Mouse (Mus musculus) limb, embryonic 15.5 days (tissue): ENCODE measurements around the gene Ttll3. TPM values are rescaled to one million over a fixed set of nuclear protein-coding genes. Genes with fewer than 3 reads are reported as not detected.

Experiments used
- ATAC-seq: fragments of 200-750 bp; cut with Nextera tagmentation; 2 replicates; pipeline ENCODE4 v1.8.0; 2017; ENCODE audit warnings: low read depth, moderate TSS enrichment; ENCODE audit not compliant: insufficient number of reproducible peaks, low FRiP score, low TSS enrichment
- H3K27ac ChIP-seq: fragments of 300-500 bp; sonication (generic); 2 replicates; pipeline ENCODE4 v1.5.1; 2015; ENCODE audit warnings: moderate library complexity, mild to moderate bottlenecking, inconsistent platforms
- H3K27me3 ChIP-seq: fragments of 300-500 bp; sonication (generic); 2 replicates; pipeline ENCODE4 v1.6.1; 2015; ENCODE audit warnings: inconsistent platforms
- H3K36me3 ChIP-seq: fragments of 300-500 bp; sonication (generic); 2 replicates; pipeline ENCODE4 v1.6.1; 2015; ENCODE audit warnings: inconsistent platforms
- H3K4me1 ChIP-seq: fragments of 300-500 bp; sonication (generic); 2 replicates; pipeline ENCODE4 v1.6.1; 2015; ENCODE audit warnings: inconsistent platforms
- H3K4me2 ChIP-seq: fragments of 300-500 bp; sonication (generic); 2 replicates; pipeline ENCODE4 v1.6.1; 2015; ENCODE audit warnings: mild to moderate bottlenecking, inconsistent platforms
- H3K4me3 ChIP-seq: fragments of 300-500 bp; sonication (generic); 2 replicates; pipeline ENCODE4 v1.5.1; 2015; ENCODE audit warnings: mild to moderate bottlenecking, inconsistent platforms
- H3K9ac ChIP-seq: fragments of 300-500 bp; sonication (generic); 2 replicates; pipeline ENCODE4 v1.6.1; 2015; ENCODE audit warnings: inconsistent platforms
- H3K9me3 ChIP-seq: fragments of 300-500 bp; sonication (generic); 2 replicates; pipeline ENCODE4 v1.6.1; 2016; ENCODE audit warnings: inconsistent platforms
- WGBS: fragments of 180-500 bp; shearing (Covaris S2); methylation state at CpG from one replicate; pipeline ENCODE4 v1.1.7; 2015; 5-methylcytosine and 5-hydroxymethylcytosine counted together
- polyA plus RNA-seq: library from polyadenylated mRNA; unstranded; fragments of >200 nt; fragmentation: Nextera tagmentation; extraction: Ambion mirVana; gene quantifications from 2 replicates; pipeline ENCODE4 v1.2.1, GENCODE M21; 2015

Ttll3 gene
- polyA plus RNA-seq = 4.4 and 5.6 TPM in 2 replicates

DNA sequence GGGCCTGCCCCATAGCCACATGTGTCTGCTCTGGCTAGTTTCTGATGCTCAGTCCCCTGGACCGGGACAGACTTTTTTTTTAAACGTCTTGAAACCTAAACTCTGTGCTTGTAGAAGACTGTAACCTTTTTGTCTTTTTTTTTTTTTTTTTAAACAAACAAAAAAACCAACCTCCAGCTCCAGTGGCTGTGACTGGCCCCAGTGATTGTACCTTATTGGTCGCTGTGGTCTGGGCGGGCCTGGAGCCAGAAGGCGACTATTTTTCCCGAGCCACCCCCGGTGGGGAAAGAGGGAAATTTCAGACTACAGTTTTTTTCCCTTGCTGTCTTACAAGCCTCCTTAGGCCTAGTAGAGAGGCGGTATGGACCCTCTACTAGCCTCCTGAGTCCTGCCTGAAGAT is at the start of gene Ttll3:
TSS of gene Ttll3 (plus strand) at position 301 of the 400 bp plus-strand sequence.
- no peak within 1 kb of the TSS for H3K4me3 ChIP-seq
- no peak for ATAC-seq
- no peak within 1 kb of the TSS for H3K4me2 ChIP-seq
- H3K9ac ChIP-seq = no peak within 1 kb of the TSS
- H3K4me1 ChIP-seq = peaks cover 24% of the 10 kb centered on the region
- H3K27me3 ChIP-seq = peaks cover 3% of the 10 kb centered on the region; the same call in 1 of the 2 replicates
- no peaks in the 10 kb centered on the region for H3K9me3 ChIP-seq
- WGBS = 69% methylated on average over 8 of the region's 8 CpGs
- H3K36me3 ChIP-seq = peaks cover 71% of the 10 kb centered on the region
- peak within 1 kb of the TSS; percentile 22; the same call in 1 of the 2 replicates for H3K27ac ChIP-seq

DNA sequence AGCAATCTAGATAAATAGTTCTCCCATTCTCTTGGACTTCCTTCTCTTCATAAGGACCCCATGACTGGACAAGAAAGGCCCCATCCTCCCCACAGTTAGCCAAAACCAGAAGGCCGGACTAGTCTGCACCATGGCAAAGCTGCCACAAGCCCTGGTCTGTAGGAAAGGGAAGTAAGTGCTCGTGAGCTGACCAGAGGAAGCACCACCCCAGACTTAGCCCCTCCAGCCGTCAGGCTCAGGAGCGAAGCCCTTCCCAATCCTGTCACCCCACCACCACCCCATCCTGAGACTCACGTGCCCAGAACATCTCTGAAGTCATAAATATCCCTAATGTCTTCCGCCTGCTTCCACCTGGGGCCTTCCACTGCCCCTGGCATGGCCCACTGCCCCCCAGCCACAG is 47.5 kb upstream of the Ttll3 start:
- no peaks in the 10 kb centered on the region for H3K9me3 ChIP-seq
- 0 out of 2 replicates have a peak overlapping the region, but pooled peaks have one; percentile 33 for H3K27ac ChIP-seq
- H3K27me3 ChIP-seq = no peaks in the 10 kb centered on the region
- 0 out of 2 replicates have a peak overlapping the region, but pooled peaks have one; percentile 1 for H3K4me3 ChIP-seq
- H3K36me3 ChIP-seq = peaks cover 42% of the 10 kb centered on the region
- WGBS = 65% methylated on average over 6 of the region's 6 CpGs
- ATAC-seq = no peak
- peaks cover 25% of the 10 kb centered on the region for H3K4me1 ChIP-seq
- H3K9ac ChIP-seq = no peak overlapping the region
- H3K4me2 ChIP-seq = no peak overlapping the region

DNA sequence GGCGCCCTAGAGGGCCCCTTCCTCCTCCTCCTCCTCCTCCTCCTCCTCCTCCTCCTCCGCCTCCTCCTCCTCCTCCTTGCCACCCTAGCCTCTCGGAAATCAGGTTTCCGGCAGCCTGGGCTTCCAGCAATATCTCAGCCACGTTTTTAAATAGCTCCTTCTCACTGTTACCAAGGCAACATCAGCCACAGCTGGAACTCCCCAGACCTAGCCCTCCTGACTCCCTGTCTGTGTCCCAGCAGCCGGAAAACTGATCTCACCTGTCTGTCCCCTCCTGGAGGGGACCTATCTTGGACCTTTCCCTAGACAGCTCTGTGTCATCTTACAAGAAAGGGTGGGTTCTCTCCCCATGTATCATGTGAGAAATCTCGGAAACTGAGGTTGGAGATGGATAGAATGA is 46.8 kb upstream of the Ttll3 start:
- H3K27ac ChIP-seq = no peak overlapping the region
- H3K27me3 ChIP-seq = no peaks in the 10 kb centered on the region
- peak overlapping the region; percentile 52 for H3K4me2 ChIP-seq
- no peak for ATAC-seq
- WGBS = 54% methylated on average over 3 of the region's 7 CpGs
- H3K36me3 ChIP-seq = peaks cover 38% of the 10 kb centered on the region
- H3K4me3 ChIP-seq = peak overlapping the region; percentile 60; the same call in 1 of the 2 replicates
- no peaks in the 10 kb centered on the region for H3K9me3 ChIP-seq
- no peak overlapping the region; the same call in 1 of the 2 replicates for H3K9ac ChIP-seq
- H3K4me1 ChIP-seq = peaks cover 25% of the 10 kb centered on the region

DNA sequence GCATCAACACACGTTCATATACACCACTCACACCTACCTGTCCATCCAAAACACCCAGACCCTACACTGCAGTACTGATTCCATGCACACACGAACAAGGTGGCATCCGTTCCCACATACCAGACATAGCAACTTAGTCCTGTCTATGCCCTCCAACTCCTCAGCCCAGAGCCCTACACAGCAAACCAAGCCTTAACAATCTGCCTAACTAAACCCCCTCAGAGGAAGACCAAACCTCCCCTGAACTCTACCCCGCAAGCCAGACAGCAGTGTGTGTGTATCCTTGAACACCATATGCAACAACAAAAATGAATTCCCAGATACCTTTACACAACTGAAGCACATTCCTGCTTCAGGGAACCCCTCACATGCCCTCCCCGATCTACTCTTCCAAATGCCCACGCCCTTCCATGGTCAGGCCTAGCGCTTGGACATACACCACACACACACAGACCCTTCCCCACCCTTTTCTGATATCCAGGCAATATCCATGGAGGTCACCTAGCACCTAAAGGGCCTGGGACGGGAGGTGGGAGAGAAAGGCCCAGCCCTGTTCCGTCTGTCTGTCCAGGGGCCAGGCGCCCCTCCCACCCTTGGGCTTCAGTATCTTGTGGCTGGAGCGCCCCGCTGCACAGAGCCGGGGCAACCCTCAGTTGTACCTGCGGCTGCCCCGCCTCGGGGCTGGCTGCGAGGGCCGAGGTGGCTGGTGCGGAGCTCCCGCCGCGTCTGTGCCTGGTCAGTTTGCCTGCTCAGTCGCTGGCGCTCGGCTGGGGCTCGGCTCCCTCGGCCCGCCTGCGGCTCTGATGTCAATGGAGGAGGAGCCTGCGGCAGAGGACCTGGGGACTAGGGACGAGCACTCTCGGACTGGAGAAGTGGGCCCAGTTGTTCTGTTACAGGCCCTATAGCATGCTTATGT is 45.6 kb upstream of the Ttll3 start, which contains the start of gene Camk1:
TSS of gene Camk1 (minus strand) at position 808 of the 916 bp plus-strand sequence.
- Histone ChIP-seq H3K4me3 (peak within 1 kb of the TSS; percentile 60), H3K27me3 (no peaks in the 10 kb centered on the region), H3K27ac (peak within 1 kb of the TSS; percentile 51), H3K9ac (peak within 1 kb of the TSS; percentile 72), H3K36me3 (peaks cover 26% of the 10 kb centered on the region), H3K4me2 (peak within 1 kb of the TSS; percentile 52), H3K9me3 (no peaks in the 10 kb centered on the region), H3K4me1 (peaks cover 25% of the 10 kb centered on the region)
- ATAC-seq = peak; percentile 82
- WGBS = 14% methylated on average over 32 of the region's 32 CpGs

GRCm38 (mm10) chr6:113344321-113344720 is 44.7 kb upstream of the Ttll3 start:
- H3K9me3 ChIP-seq = no peaks in the 10 kb centered on the region
- peak overlapping the region; percentile 52 for H3K4me2 ChIP-seq
- H3K27ac ChIP-seq = peak overlapping the region; percentile 51; the same call in 1 of the 2 replicates
- peaks cover 25% of the 10 kb centered on the region for H3K4me1 ChIP-seq
- peak overlapping the region; percentile 60 for H3K4me3 ChIP-seq
- peaks cover 18% of the 10 kb centered on the region for H3K36me3 ChIP-seq
- ATAC-seq = no peak
- WGBS = 39% methylated on average over 2 of the region's 2 CpGs
- no peaks in the 10 kb centered on the region for H3K27me3 ChIP-seq
- peak overlapping the region; percentile 72; the same call in 1 of the 2 replicates for H3K9ac ChIP-seq

GRCm38 (mm10) chr6:113346897-113347296 is 42.2 kb upstream of the Ttll3 start:
- H3K4me1 ChIP-seq = peaks cover 21% of the 10 kb centered on the region
- no peak for ATAC-seq
- H3K4me2 ChIP-seq = no peak overlapping the region
- no peak overlapping the region for H3K4me3 ChIP-seq
- no peak overlapping the region for H3K9ac ChIP-seq
- H3K36me3 ChIP-seq = no peaks in the 10 kb centered on the region
- H3K27me3 ChIP-seq = no peaks in the 10 kb centered on the region
- WGBS = 74% methylated on average over 4 of the region's 4 CpGs
- no peak overlapping the region for H3K27ac ChIP-seq
- no peaks in the 10 kb centered on the region for H3K9me3 ChIP-seq

DNA sequence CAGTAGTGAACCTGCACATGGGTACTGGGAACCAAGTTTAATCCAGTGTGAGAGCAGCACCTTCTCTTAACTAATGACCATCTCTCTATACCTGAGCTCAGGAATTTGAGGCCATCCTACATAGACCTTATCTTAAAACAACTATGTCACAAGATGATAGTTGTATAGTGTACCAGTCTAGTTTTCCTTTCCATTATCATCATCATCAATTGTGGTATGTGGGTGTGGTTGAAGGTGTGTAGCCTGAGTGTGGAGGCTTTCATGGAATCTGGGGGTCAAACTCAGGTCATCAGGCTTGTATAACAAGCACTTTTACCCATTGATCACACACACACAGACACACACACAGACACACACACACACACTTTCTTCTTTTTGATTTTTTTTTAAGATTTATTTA is 38.5 kb upstream of the Ttll3 start:
- H3K27ac ChIP-seq = no peak overlapping the region
- H3K36me3 ChIP-seq = no peaks in the 10 kb centered on the region
- no peak for ATAC-seq
- H3K4me2 ChIP-seq = no peak overlapping the region
- H3K27me3 ChIP-seq = no peaks in the 10 kb centered on the region
- no peak overlapping the region for H3K4me3 ChIP-seq
- H3K9me3 ChIP-seq = no peaks in the 10 kb centered on the region
- H3K4me1 ChIP-seq = no peaks in the 10 kb centered on the region
- no peak overlapping the region for H3K9ac ChIP-seq

GRCm38 (mm10) chr6:113351161-113351560 is 37.9 kb upstream of the Ttll3 start:
- 95% methylated on average over 1 of the region's 1 CpGs for WGBS
- Histone ChIP-seq H3K4me3 (no peak overlapping the region), H3K4me2 (no peak overlapping the region), H3K27ac (no peak overlapping the region), H3K36me3 (no peaks in the 10 kb centered on the region), H3K9me3 (no peaks in the 10 kb centered on the region), H3K9ac (no peak overlapping the region), H3K4me1 (no peaks in the 10 kb centered on the region), H3K27me3 (no peaks in the 10 kb centered on the region)
- ATAC-seq = no peak

DNA sequence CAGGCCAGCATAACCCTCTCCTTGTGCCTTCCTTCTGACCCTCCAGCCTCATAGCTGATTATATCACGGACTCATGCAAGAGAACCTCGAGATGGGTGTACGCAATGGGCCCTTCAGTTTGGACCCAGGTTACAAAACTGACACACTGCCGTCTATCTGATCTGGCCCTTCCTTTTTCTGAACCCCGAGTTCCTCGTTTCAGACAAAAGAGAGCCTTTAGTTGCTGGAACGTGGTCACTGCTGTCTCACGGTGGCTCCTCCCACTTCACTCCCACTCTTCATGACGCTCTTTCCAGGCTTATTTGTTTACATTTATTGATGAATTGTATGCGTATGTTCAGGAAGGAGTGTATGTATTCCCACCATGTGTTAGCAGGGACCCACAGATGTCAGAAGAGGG is 37.4 kb upstream of the Ttll3 start:
- Histone ChIP-seq H3K9ac (no peak overlapping the region), H3K27ac (no peak overlapping the region), H3K36me3 (no peaks in the 10 kb centered on the region), H3K4me2 (no peak overlapping the region), H3K27me3 (no peaks in the 10 kb centered on the region), H3K4me3 (no peak overlapping the region), H3K4me1 (no peaks in the 10 kb centered on the region), H3K9me3 (no peaks in the 10 kb centered on the region)
- no peak for ATAC-seq
- WGBS = 52% methylated on average over 10 of the region's 10 CpGs

DNA sequence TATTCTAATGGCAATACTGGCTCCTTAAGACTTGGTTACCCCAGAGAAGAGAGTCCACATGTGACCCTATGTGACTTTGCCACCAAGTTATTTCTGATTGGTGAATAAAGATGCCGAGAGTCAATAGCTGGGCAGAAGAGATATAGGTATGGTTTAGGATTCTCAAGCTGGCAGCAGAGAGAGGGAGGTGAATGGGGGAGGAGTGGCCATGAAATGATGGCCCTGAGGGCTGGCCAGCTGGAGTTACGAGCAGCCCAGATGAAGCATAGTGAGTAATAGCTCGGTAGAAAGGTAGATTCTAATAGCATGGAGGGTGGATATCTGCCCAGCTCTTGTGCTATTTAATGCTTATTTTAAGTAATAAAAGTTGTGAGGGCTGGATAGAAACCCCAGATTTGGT is 36.2 kb upstream of the Ttll3 start:
- no peak for ATAC-seq
- Histone ChIP-seq H3K9me3 (no peaks in the 10 kb centered on the region), H3K27me3 (no peaks in the 10 kb centered on the region), H3K27ac (no peak overlapping the region), H3K4me3 (no peak overlapping the region), H3K4me1 (no peaks in the 10 kb centered on the region), H3K36me3 (no peaks in the 10 kb centered on the region), H3K4me2 (no peak overlapping the region), H3K9ac (no peak overlapping the region)
- 58% methylated on average over 3 of the region's 3 CpGs for WGBS

GRCm38 (mm10) chr6:113353696-113354095 is 35.4 kb upstream of the Ttll3 start:
- Histone ChIP-seq H3K27ac (no peak overlapping the region), H3K36me3 (no peaks in the 10 kb centered on the region), H3K4me2 (no peak overlapping the region), H3K9ac (no peak overlapping the region), H3K4me1 (no peaks in the 10 kb centered on the region), H3K4me3 (no peak overlapping the region), H3K27me3 (no peaks in the 10 kb centered on the region), H3K9me3 (no peaks in the 10 kb centered on the region)
- WGBS = 71% methylated on average over 3 of the region's 3 CpGs
- no peak for ATAC-seq

DNA sequence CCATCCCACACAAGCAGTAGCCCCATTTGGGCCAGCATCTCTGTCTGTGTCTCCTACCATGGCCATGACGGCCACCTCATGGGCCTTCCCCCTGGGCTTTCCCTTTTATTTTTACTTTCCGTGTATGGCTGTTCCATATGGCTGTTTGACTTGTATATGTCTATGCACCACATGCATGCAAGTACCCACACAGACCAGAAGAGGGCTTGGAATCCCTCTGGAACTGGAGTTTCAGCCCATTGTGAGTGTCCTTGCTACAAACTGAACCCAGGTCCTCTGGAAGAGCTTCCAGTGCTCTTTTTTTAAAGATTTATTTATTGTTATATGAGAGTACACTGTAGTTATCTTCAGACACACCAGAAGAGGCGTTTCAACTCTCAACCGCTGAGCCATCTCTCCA is 27.6 kb upstream of the Ttll3 start:
- no peak overlapping the region for H3K4me3 ChIP-seq
- H3K36me3 ChIP-seq = 0 out of 2 replicates have a peak, but pooled peaks cover 3% of the 10 kb centered on the region
- H3K9ac ChIP-seq = no peak overlapping the region
- H3K9me3 ChIP-seq = no peaks in the 10 kb centered on the region
- ATAC-seq = no peak
- H3K4me1 ChIP-seq = no peaks in the 10 kb centered on the region
- no peak overlapping the region for H3K4me2 ChIP-seq
- WGBS = 75% methylated on average over 4 of the region's 4 CpGs
- H3K27me3 ChIP-seq = no peaks in the 10 kb centered on the region
- no peak overlapping the region for H3K27ac ChIP-seq
